Comparison of ENCODE assay signal across 8 mouse cellular contexts in genomic region chr2:55818220-55818619, GRCm38 (mm10).
DNase-seq lines count a peak whose midpoint lies in the region; ATAC-seq and TF ChIP-seq lines count a peak whose summit lies in the region.

No protein-coding gene starts in this region.

- peak overlapping the region; percentile 2; the same call in 1 of the 2 replicates for H3K27ac ChIP-seq in heart, embryonic 15.5 days
- H3K27ac ChIP-seq in heart, adult 2 months: no peak overlapping the region
- peak overlapping the region; percentile 51 for H3K27ac ChIP-seq in olfactory bulb, adult 2 months (ENCODE audit: insufficient read depth, low read depth, low read length)

- peak overlapping the region; percentile 29 for H3K4me3 ChIP-seq in heart, embryonic 15.5 days
- H3K4me3 ChIP-seq in heart, adult 2 months: no peak overlapping the region
- no peak overlapping the region for H3K4me3 ChIP-seq in olfactory bulb, adult 2 months (ENCODE audit: insufficient read depth, low read depth, low read length)

- intact Hi-C loops in heart, adult 2 months (cut with DNase I): no loop called here

- TF ChIP-seq POLR2A in heart, adult 2 months (IDR thresholded peaks at IDR 0.05; ENCODE audit: insufficient read depth, low read depth, low read length): no peak
- no peak for TF ChIP-seq POLR2A in olfactory bulb, adult 2 months (IDR thresholded peaks at IDR 0.05; ENCODE audit: insufficient read depth, low read depth, low read length)

- WGBS in heart, embryonic 15.5 days: 29% methylated on average over 7 of the region's 7 CpGs
- 16% methylated on average over 7 of the region's 7 CpGs for WGBS in heart, adult 2 months
- 6% methylated on average over 7 of the region's 7 CpGs for WGBS in olfactory bulb, adult 2 months

- no peak for TF ChIP-seq EP300 in heart, adult 2 months (IDR thresholded peaks at IDR 0.05; ENCODE audit: insufficient read depth, low read depth, low read length)

- H3K4me2 ChIP-seq in heart, embryonic 15.5 days: peak overlapping the region; percentile 48

- H3K79me2 ChIP-seq in heart, adult 2 months (replicated peaks; ENCODE audit: control insufficient read depth, insufficient read depth, low read length): no peaks in the 10 kb centered on the region

- no peaks in the 10 kb centered on the region for H3K27me3 ChIP-seq in heart, embryonic 15.5 days
- no peaks in the 10 kb centered on the region for H3K27me3 ChIP-seq in heart, adult 2 months (ENCODE audit: control insufficient read depth, insufficient read depth, low read length)

- no peak for ATAC-seq in heart, embryonic 15.5 days (replicated peaks; ENCODE audit: insufficient number of reproducible peaks, insufficient read depth, low FRiP score, low read depth)
- ATAC-seq in frontal cortex, adult (ENCODE audit: low TSS enrichment): peak; percentile 96
- no peak for ATAC-seq in megakaryocyte progenitor cell, adult 5-6 weeks (replicated peaks; ENCODE audit: poor library complexity)

- no peaks in the 10 kb centered on the region for H3K36me3 ChIP-seq in heart, embryonic 15.5 days
- H3K36me3 ChIP-seq in heart, adult 2 months (ENCODE audit: control insufficient read depth, insufficient read depth, low read length): no peaks in the 10 kb centered on the region

- no peaks in the 10 kb centered on the region for H3K9me3 ChIP-seq in heart, embryonic 15.5 days (replicated peaks)

- TF ChIP-seq CTCF in heart, adult 2 months (IDR thresholded peaks at IDR 0.05): no peak
- no peak for TF ChIP-seq CTCF in olfactory bulb, adult 2 months (IDR thresholded peaks at IDR 0.05; ENCODE audit: insufficient read depth, low read depth, low read length)

- no peak for DNase-seq in heart, adult 2 months
- peak; percentile 30 to 41 for DNase-seq in cerebellum, adult 18-20 months
- DNase-seq in left cerebral cortex, adult 11 months (ENCODE audit: low spot score): peak; percentile 37
- no peak for DNase-seq in ovary, adult 18-20 months (ENCODE audit: low spot score)

- H3K4me1 ChIP-seq in heart, embryonic 15.5 days (replicated peaks): 0 out of 2 replicates have a peak, but pooled peaks cover 3% of the 10 kb centered on the region
- H3K4me1 ChIP-seq in heart, adult 2 months (ENCODE audit: control insufficient read depth, insufficient read depth, low read length): no peaks in the 10 kb centered on the region
- no peaks in the 10 kb centered on the region for H3K4me1 ChIP-seq in olfactory bulb, adult 2 months (ENCODE audit: control insufficient read depth, insufficient read depth, low read length)

- no peak overlapping the region for H3K9ac ChIP-seq in heart, embryonic 15.5 days
- H3K9ac ChIP-seq in heart, adult 2 months (ENCODE audit: low read depth, low read length): no peak overlapping the region

Comparison
In these comparisons a context has a peak if more than half of its experiments do, and no peak if none do; other contexts are left out.
1. DNase-seq: peak in cerebellum, adult 18-20 months (2 of 2) and left cerebral cortex, adult 11 months (single experiment); none in heart, adult 2 months (0 of 2) and ovary, adult 18-20 months (single experiment).